Mouse (Mus musculus): ENCODE results near the gene Gcnt3. TPM values are rescaled to one million over a fixed set of nuclear protein-coding genes. Genes with fewer than 3 reads are reported as not detected.

Gene Gcnt3
- total RNA-seq, 4 experiments from 2014 or later, result not detected

GRCm38 (mm10) chr9:69999318-69999717 lies 38.6 kb downstream of the Gcnt3 start:
- no peak for DNase-seq

- no peak for DNase-seq
These were observed 43.3 kb downstream of the Gcnt3 start for GRCm38 (mm10) chr9:69994547-69994946.

DNA sequence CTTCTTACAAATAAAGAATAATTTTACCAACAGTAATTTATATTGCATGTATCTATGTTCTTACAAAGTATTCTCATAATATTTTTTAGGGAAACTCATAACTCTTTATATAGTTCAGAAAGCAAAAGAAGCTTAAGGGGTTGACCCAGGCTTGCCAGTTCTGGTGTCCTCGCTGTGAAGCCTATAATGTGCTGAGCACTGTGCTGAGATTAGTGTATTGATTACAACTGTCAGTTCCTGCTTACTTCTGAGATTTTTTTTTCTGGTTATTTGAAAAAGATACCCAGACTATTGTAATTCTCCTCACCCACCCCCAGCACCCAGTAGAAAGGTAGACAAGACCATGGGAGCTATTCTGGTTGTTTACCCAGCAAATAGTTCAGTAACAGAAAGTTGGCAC lies 44.4 kb downstream of the Gcnt3 start:
- DNase-seq, result no peak

GRCm38 (mm10) chr9:69992841-69993277 lies 45.0 kb downstream of the Gcnt3 start:
- no peak for DNase-seq

DNA sequence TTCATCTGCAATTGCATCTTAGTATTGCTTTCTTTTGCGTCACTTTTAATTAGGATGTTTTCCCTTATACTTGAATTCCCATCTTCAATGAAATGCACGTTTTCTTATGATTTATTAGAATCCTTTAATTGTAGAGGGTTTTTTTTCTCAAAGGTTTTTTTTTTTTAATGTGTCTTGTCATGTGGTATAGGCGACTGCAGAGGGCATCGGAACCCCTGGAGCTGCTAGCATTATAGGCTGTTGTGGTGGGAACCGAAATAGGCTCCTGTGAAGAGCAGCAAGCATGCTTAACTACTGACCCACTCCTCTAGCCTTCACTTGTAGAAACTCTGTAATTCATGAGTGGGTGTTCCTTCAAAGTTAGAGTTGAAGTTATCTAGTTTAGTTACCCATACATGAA lies 47.5 kb downstream of the Gcnt3 start:
- DNase-seq, result no peak

DNA sequence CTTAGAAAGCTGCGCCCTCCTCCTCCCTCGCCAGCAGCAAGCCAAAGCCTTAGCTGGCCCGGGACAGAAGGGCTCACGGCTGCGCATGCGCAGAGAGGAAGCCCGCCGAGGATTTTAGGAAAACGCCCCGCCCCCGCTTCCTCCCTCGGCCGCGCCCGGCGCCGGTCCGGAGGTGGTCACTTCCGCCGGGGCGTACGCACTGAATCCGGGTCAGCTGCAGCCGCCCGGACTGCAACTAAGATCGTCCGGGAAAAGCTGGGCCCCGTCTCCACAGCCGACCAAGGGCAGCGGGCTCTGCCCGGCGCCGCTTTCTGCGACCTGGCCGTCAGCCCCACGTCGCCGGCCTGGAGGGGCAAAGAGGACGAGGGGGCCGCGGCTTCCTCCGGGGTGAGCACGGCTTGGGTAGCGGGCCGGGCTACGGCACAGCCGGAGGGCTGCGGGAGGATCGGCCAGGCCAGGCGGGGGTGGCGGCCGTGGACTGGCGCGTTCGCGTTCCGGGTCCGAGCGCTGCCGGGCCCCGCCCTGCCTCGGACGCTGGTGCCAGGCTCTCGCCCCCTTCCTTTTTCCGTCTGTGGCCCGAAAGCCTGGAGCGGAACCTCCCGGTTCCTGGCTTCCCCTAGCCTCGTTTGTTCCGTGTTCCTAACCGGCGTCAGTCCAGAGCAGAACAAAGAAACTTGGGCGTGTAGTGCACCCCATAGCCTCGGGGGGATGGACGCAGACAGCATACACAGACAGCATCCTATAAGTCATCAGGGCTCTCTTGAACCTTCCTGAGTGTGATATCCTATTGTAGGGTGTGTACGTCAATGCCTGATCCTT lies 48.4 kb downstream of the Gcnt3 start, which contains the start of gene Bnip2:
Gene Bnip2, plus strand, starts transcription at position 164 of the 819 bp plus-strand sequence.
- peak; percentile 93 for DNase-seq

DNA sequence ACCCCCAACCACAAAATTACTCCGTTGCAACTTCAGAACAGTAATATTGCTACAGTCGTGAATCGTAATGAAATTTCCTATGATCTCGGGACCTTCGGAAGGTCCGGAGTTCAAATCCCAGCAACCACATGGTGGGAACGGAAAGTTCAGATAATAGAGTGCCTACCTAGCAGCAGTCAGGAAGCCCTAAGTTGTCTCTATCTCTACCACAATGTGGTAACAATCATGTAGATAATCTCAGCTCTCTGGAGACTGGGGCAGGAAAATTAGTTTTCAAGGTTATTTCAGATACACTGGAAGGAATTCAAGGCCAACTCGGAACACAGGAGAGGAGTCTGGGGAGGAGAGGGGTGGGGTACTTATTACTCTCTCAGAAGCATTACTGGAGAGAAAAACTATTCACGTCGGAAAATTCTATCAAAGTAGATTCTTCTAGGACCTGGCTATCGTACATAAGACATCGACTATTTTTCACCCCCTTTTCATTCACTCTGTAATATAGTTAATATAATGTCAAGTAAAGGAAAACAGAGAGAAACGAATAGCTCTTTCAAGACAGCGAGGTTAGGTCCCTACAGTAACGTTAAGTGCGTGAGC lies 49.1 kb downstream of the Gcnt3 start:
- DNase-seq, result no peak

- peak; percentile 42 for DNase-seq
These were observed 50.3 kb downstream of the Gcnt3 start for GRCm38 (mm10) chr9:69987579-69987978.

- no peak for DNase-seq
These were observed 51.3 kb downstream of the Gcnt3 start for GRCm38 (mm10) chr9:69986571-69986970.

- DNase-seq, result no peak
These were observed 51.8 kb downstream of the Gcnt3 start for GRCm38 (mm10) chr9:69986063-69986462.

GRCm38 (mm10) chr9:69985526-69985925 lies 52.4 kb downstream of the Gcnt3 start:
- no peak for DNase-seq

Other genes starting within 250 kb of the Gcnt3 start
- gene Bnip2, start 48.6 kb downstream of the Gcnt3 start, total RNA-seq (2022), result 100 to 1,000 TPM in 2 of 4 experiments, 10 to 100 TPM in 2; 88.4 to 127 (median 107) TPM
- 10 to 100 TPM; 57.9 to 88.5 (median 71.7) TPM for gene Gtf2a2, start 25.5 kb downstream of the Gcnt3 start, total RNA-seq (2022)
- gene Fam81a, start 104.5 kb upstream of the Gcnt3 start, total RNA-seq (2022), result 1 to 10 TPM; 2.1 to 2.9 (median 2.5) TPM
- 10 to 100 TPM; 23.3 to 30.4 (median 30.2) TPM for gene Myo1e, start 169.3 kb upstream of the Gcnt3 start, total RNA-seq (2022)